Mouse (Mus musculus): ENCODE measurements at regions not wholly inside any gene's neighbourhood (a gene's known extent, or its start where the extent isn't known, plus 50 kb on each side); places are given as distances from the start of the nearest gene placed in this dataset.

- no peak overlapping the region for H3K9ac ChIP-seq
- no peaks in the 10 kb centered on the region for H3K36me3 ChIP-seq
- no peaks in the 10 kb centered on the region for H3K9me3 ChIP-seq
- no peak; the same call in 1 of the 2 replicates for ATAC-seq (ENCODE audit: insufficient read depth, low FRiP score, low read depth)
- H3K27ac ChIP-seq = no peak overlapping the region
- no peak overlapping the region for H3K4me2 ChIP-seq
- no peak overlapping the region for H3K4me3 ChIP-seq (replicated peaks)
- WGBS = 54% methylated on average over 4 of the region's 4 CpGs
- H3K4me1 ChIP-seq = no peaks in the 10 kb centered on the region
- H3K27me3 ChIP-seq (replicated peaks) = no peaks in the 10 kb centered on the region
These were observed 765.2 kb downstream of the Gsdmc2 start for GRCm38 (mm10) chr15:63079825-63080224.

GRCm38 (mm10) chr15:63071921-63072320 lies 773.1 kb downstream of the Gsdmc2 start:
- Histone ChIP-seq H3K4me1 (no peaks in the 10 kb centered on the region), H3K4me2 (no peak overlapping the region), H3K27me3 (replicated peaks) (no peaks in the 10 kb centered on the region), H3K27ac (no peak overlapping the region), H3K9me3 (no peaks in the 10 kb centered on the region), H3K36me3 (no peaks in the 10 kb centered on the region), H3K4me3 (replicated peaks) (no peak overlapping the region), H3K9ac (no peak overlapping the region)
- no peak for ATAC-seq (ENCODE audit: insufficient read depth, low FRiP score, low read depth)
- WGBS = 74% methylated on average over 4 of the region's 4 CpGs

- H3K27ac ChIP-seq = no peak overlapping the region
- H3K9ac ChIP-seq = no peak overlapping the region
- no peak overlapping the region for H3K4me2 ChIP-seq
- no peak for ATAC-seq (ENCODE audit: insufficient read depth, low FRiP score, low read depth)
- H3K36me3 ChIP-seq = no peaks in the 10 kb centered on the region
- no peaks in the 10 kb centered on the region for H3K9me3 ChIP-seq
- H3K27me3 ChIP-seq (replicated peaks) = no peaks in the 10 kb centered on the region
- H3K4me3 ChIP-seq (replicated peaks) = no peak overlapping the region
- H3K4me1 ChIP-seq = no peaks in the 10 kb centered on the region
- 74% methylated on average over 3 of the region's 3 CpGs for WGBS
These were observed 777.9 kb downstream of the Gsdmc2 start for GRCm38 (mm10) chr15:63067126-63067525.

GRCm38 (mm10) chr15:63066020-63066439 lies 778.9 kb downstream of the Gsdmc2 start:
- ATAC-seq (ENCODE audit: insufficient read depth, low FRiP score, low read depth) = no peak
- Histone ChIP-seq H3K27me3 (replicated peaks) (no peaks in the 10 kb centered on the region), H3K4me1 (no peaks in the 10 kb centered on the region), H3K27ac (no peak overlapping the region), H3K9ac (no peak overlapping the region), H3K9me3 (no peaks in the 10 kb centered on the region), H3K4me3 (replicated peaks) (no peak overlapping the region), H3K36me3 (no peaks in the 10 kb centered on the region), H3K4me2 (no peak overlapping the region)
- 65% methylated on average over 2 of the region's 2 CpGs for whole genome bisulfite sequencing

GRCm38 (mm10) chr15:63061891-63062290 lies 783.1 kb downstream of the Gsdmc2 start:
- Histone ChIP-seq H3K4me1 (no peaks in the 10 kb centered on the region), H3K27me3 (replicated peaks) (no peaks in the 10 kb centered on the region), H3K36me3 (no peaks in the 10 kb centered on the region), H3K9me3 (no peaks in the 10 kb centered on the region), H3K4me2 (no peak overlapping the region), H3K4me3 (replicated peaks) (no peak overlapping the region), H3K27ac (no peak overlapping the region), H3K9ac (no peak overlapping the region)
- WGBS = 63% methylated on average over 3 of the region's 3 CpGs
- no peak for ATAC-seq (ENCODE audit: insufficient read depth, low FRiP score, low read depth)

GRCm38 (mm10) chr15:63060826-63061225 lies 784.2 kb downstream of the Gsdmc2 start:
- Histone ChIP-seq H3K9me3 (no peaks in the 10 kb centered on the region), H3K27ac (no peak overlapping the region), H3K4me1 (no peaks in the 10 kb centered on the region), H3K27me3 (replicated peaks) (no peaks in the 10 kb centered on the region), H3K9ac (no peak overlapping the region), H3K4me2 (no peak overlapping the region), H3K4me3 (replicated peaks) (no peak overlapping the region), H3K36me3 (no peaks in the 10 kb centered on the region)
- no peak for ATAC-seq (ENCODE audit: insufficient read depth, low FRiP score, low read depth)
- 84% methylated on average over 3 of the region's 3 CpGs for WGBS

- no peaks in the 10 kb centered on the region for H3K4me1 ChIP-seq
- H3K27ac ChIP-seq = no peak overlapping the region
- no peak overlapping the region for H3K9ac ChIP-seq
- no peaks in the 10 kb centered on the region for H3K36me3 ChIP-seq
- WGBS = 45% methylated on average over 3 of the region's 3 CpGs
- ATAC-seq (ENCODE audit: insufficient read depth, low FRiP score, low read depth) = no peak
- H3K4me3 ChIP-seq (replicated peaks) = no peak overlapping the region
- H3K4me2 ChIP-seq = no peak overlapping the region
- no peaks in the 10 kb centered on the region for H3K9me3 ChIP-seq
- no peaks in the 10 kb centered on the region for H3K27me3 ChIP-seq (replicated peaks)
These were observed 792.3 kb downstream of the Gsdmc2 start for GRCm38 (mm10) chr15:63052570-63053255.

- Histone ChIP-seq H3K4me3 (replicated peaks) (no peak overlapping the region), H3K36me3 (no peaks in the 10 kb centered on the region), H3K9ac (no peak overlapping the region), H3K4me1 (no peaks in the 10 kb centered on the region), H3K27ac (no peak overlapping the region), H3K9me3 (no peaks in the 10 kb centered on the region), H3K27me3 (replicated peaks) (no peaks in the 10 kb centered on the region), H3K4me2 (no peak overlapping the region)
- ATAC-seq (ENCODE audit: insufficient read depth, low FRiP score, low read depth) = no peak
- WGBS = 75% methylated on average over 1 of the region's 1 CpGs
These were observed 794.9 kb downstream of the Gsdmc2 start for GRCm38 (mm10) chr15:63050033-63050432.

- H3K4me2 ChIP-seq = no peak overlapping the region
- H3K4me3 ChIP-seq (replicated peaks) = no peak overlapping the region
- no peak overlapping the region for H3K27ac ChIP-seq
- no peaks in the 10 kb centered on the region for H3K4me1 ChIP-seq
- no peak overlapping the region for H3K9ac ChIP-seq
- no peaks in the 10 kb centered on the region for H3K9me3 ChIP-seq
- no peaks in the 10 kb centered on the region for H3K36me3 ChIP-seq
- no peak for ATAC-seq (ENCODE audit: insufficient read depth, low FRiP score, low read depth)
- H3K27me3 ChIP-seq (replicated peaks) = no peaks in the 10 kb centered on the region
These were observed 802.6 kb downstream of the Gsdmc2 start for GRCm38 (mm10) chr15:63042367-63042766.

GRCm38 (mm10) chr15:63036241-63036640 lies 808.7 kb downstream of the Gsdmc2 start:
- ATAC-seq (ENCODE audit: insufficient read depth, low FRiP score, low read depth) = no peak
- Histone ChIP-seq H3K27ac (no peak overlapping the region), H3K4me2 (no peak overlapping the region), H3K4me1 (no peaks in the 10 kb centered on the region), H3K9me3 (no peaks in the 10 kb centered on the region), H3K4me3 (replicated peaks) (no peak overlapping the region), H3K27me3 (replicated peaks) (no peaks in the 10 kb centered on the region), H3K9ac (no peak overlapping the region), H3K36me3 (no peaks in the 10 kb centered on the region)
- WGBS = 85% methylated on average over 7 of the region's 7 CpGs

- Histone ChIP-seq H3K4me1 (no peaks in the 10 kb centered on the region), H3K9me3 (no peaks in the 10 kb centered on the region), H3K4me3 (replicated peaks) (no peak overlapping the region), H3K4me2 (no peak overlapping the region), H3K27me3 (replicated peaks) (no peaks in the 10 kb centered on the region), H3K27ac (no peak overlapping the region), H3K9ac (no peak overlapping the region), H3K36me3 (no peaks in the 10 kb centered on the region)
- 36% methylated on average over 2 of the region's 2 CpGs for WGBS
- ATAC-seq (ENCODE audit: insufficient read depth, low FRiP score, low read depth) = no peak
These were observed 824.2 kb downstream of the Gsdmc2 start for GRCm38 (mm10) chr15:63020826-63021225.

GRCm38 (mm10) chr15:63017966-63018365 lies 827.0 kb downstream of the Gsdmc2 start:
- H3K4me2 ChIP-seq = no peak overlapping the region
- 60% methylated on average over 3 of the region's 3 CpGs for WGBS
- no peak for ATAC-seq (ENCODE audit: insufficient read depth, low FRiP score, low read depth)
- H3K4me1 ChIP-seq = no peaks in the 10 kb centered on the region
- H3K36me3 ChIP-seq = no peaks in the 10 kb centered on the region
- no peak overlapping the region for H3K27ac ChIP-seq
- no peak overlapping the region for H3K4me3 ChIP-seq (replicated peaks)
- H3K27me3 ChIP-seq (replicated peaks) = no peaks in the 10 kb centered on the region
- no peak overlapping the region for H3K9ac ChIP-seq
- H3K9me3 ChIP-seq = no peaks in the 10 kb centered on the region
